29 mouse cellular contexts compared by ENCODE assay signal in the genomic region with DNA sequence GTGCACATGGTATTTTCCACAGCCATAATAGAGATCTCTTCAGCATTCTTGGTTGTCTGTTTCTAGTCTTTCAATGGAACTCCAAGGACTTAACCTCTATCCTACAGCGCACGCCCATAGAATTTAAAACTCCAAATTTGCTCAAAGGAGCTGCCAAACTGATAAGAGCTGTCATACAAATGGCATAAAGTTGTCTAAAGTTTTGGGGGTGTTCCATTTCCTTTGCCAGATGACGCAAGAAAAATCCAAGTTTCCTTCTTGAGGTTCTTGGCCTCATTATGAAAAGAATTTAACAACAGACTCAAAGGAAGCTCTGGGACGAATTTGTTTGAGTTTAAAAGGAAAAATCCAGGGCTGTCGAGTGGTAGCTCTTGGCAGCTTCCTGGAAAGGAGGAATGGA.
DNase-seq lines count a peak whose midpoint lies in the region; ATAC-seq and TF ChIP-seq lines count a peak whose summit lies in the region.
"Had no signal": no experiment of that assay in that cellular context is flagged by ENCODE, and none has a peak within 500 bp of the region (broad histone marks: within the 10 kb centered on the region; RNA-seq: fewer than 3 reads in every experiment).

No protein-coding gene starts in this region.

- H3K27me3 ChIP-seq in forebrain, embryonic 15.5 days: no peaks in the 10 kb centered on the region
- H3K27me3 ChIP-seq in forebrain, embryonic 11.5 days (ENCODE audit: control insufficient read depth, insufficient read depth, low read length): no peaks in the 10 kb centered on the region
- H3K27me3 ChIP-seq in heart, embryonic 13.5 days (replicated peaks): no peaks in the 10 kb centered on the region
- H3K27me3 ChIP-seq in kidney, postnatal 0 days (ENCODE audit: insufficient read depth, low read length): no peaks in the 10 kb centered on the region
- no peaks in the 10 kb centered on the region for H3K27me3 ChIP-seq in kidney, embryonic 16.5 days (ENCODE audit: insufficient read depth, low read length)
- H3K27me3 ChIP-seq in lung, postnatal 0 days (replicated peaks; ENCODE audit: insufficient read depth, low read length): no peaks in the 10 kb centered on the region
- H3K27me3 ChIP-seq: embryonic facial prominence, embryonic 12.5 days; forebrain, embryonic 12.5 days; hindbrain, embryonic 15.5 days; liver, embryonic 13.5 days; midbrain, embryonic 13.5 days had no signal

- H3K27ac ChIP-seq in forebrain, embryonic 15.5 days (replicated peaks): peak overlapping the region; percentile 25; the same call in 1 of the 2 replicates
- H3K27ac ChIP-seq in forebrain, embryonic 11.5 days (ENCODE audit: low read depth, low read length): no peak overlapping the region
- peak overlapping the region; percentile 22; the same call in 1 of the 2 replicates for H3K27ac ChIP-seq in heart, embryonic 13.5 days (replicated peaks)
- H3K27ac ChIP-seq in kidney, postnatal 0 days: no peak overlapping the region
- no peak overlapping the region for H3K27ac ChIP-seq in kidney, embryonic 16.5 days (ENCODE audit: low read length)
- H3K27ac ChIP-seq in lung, postnatal 0 days (ENCODE audit: low read length): no peak overlapping the region
- H3K27ac ChIP-seq: embryonic facial prominence, embryonic 12.5 days; forebrain, embryonic 12.5 days; hindbrain, embryonic 10.5 days; hindbrain, embryonic 15.5 days; limb, embryonic 12.5 days; liver, embryonic 13.5 days; macrophage; midbrain, embryonic 13.5 days; neural tube, embryonic 13.5 days had no signal

- no peak overlapping the region for H3K4me2 ChIP-seq in forebrain, embryonic 15.5 days (replicated peaks)
- H3K4me2 ChIP-seq in forebrain, embryonic 11.5 days (ENCODE audit: low read depth, low read length, severe bottlenecking): no peak overlapping the region
- H3K4me2 ChIP-seq in heart, embryonic 13.5 days: no peak overlapping the region
- H3K4me2 ChIP-seq in kidney, postnatal 0 days (ENCODE audit: low read length): no peak overlapping the region
- no peak overlapping the region for H3K4me2 ChIP-seq in kidney, embryonic 16.5 days (replicated peaks; ENCODE audit: low read depth, low read length)
- H3K4me2 ChIP-seq in lung, postnatal 0 days (replicated peaks; ENCODE audit: low read depth, low read length): no peak overlapping the region
- H3K4me2 ChIP-seq: embryonic facial prominence, embryonic 12.5 days; forebrain, embryonic 12.5 days; hindbrain, embryonic 15.5 days; limb, embryonic 12.5 days; liver, embryonic 13.5 days; midbrain, embryonic 13.5 days; neural tube, embryonic 13.5 days had no signal

- H3K9me3 ChIP-seq in forebrain, embryonic 15.5 days: no peaks in the 10 kb centered on the region
- H3K9me3 ChIP-seq in forebrain, embryonic 11.5 days (ENCODE audit: control insufficient read depth, low read length): no peaks in the 10 kb centered on the region
- no peaks in the 10 kb centered on the region for H3K9me3 ChIP-seq in heart, embryonic 13.5 days
- no peaks in the 10 kb centered on the region for H3K9me3 ChIP-seq in kidney, postnatal 0 days (replicated peaks; ENCODE audit: low read length)
- no peaks in the 10 kb centered on the region for H3K9me3 ChIP-seq in kidney, embryonic 16.5 days (ENCODE audit: low read length)
- no peaks in the 10 kb centered on the region for H3K9me3 ChIP-seq in lung, postnatal 0 days (ENCODE audit: low read length)
- H3K9me3 ChIP-seq: embryonic facial prominence, embryonic 12.5 days; forebrain, embryonic 12.5 days; hindbrain, embryonic 10.5 days; hindbrain, embryonic 15.5 days; limb, embryonic 12.5 days; liver, embryonic 13.5 days; midbrain, embryonic 13.5 days; neural tube, embryonic 13.5 days had no signal

- no peak for TF ChIP-seq EP300 in lung, postnatal 0 days (IDR thresholded peaks at IDR 0.05)

- H3K4me1 ChIP-seq in forebrain, embryonic 15.5 days: peaks cover under 1% of the 10 kb centered on the region; the same call in 1 of the 2 replicates
- H3K4me1 ChIP-seq in forebrain, embryonic 11.5 days (replicated peaks; ENCODE audit: control insufficient read depth, insufficient read depth, low read length): no peaks in the 10 kb centered on the region
- peaks cover 22% of the 10 kb centered on the region for H3K4me1 ChIP-seq in heart, embryonic 13.5 days
- no peaks in the 10 kb centered on the region for H3K4me1 ChIP-seq in kidney, postnatal 0 days (replicated peaks; ENCODE audit: insufficient read depth, low read length)
- H3K4me1 ChIP-seq in kidney, embryonic 16.5 days (ENCODE audit: insufficient read depth, low read length): no peaks in the 10 kb centered on the region
- H3K4me1 ChIP-seq in lung, postnatal 0 days (ENCODE audit: insufficient read depth, low read depth, low read length): no peaks in the 10 kb centered on the region
- H3K4me1 ChIP-seq: embryonic facial prominence, embryonic 12.5 days; forebrain, embryonic 12.5 days; hindbrain, embryonic 15.5 days; liver, embryonic 13.5 days; midbrain, embryonic 13.5 days; neural tube, embryonic 13.5 days had no signal

- no peak overlapping the region for H3K4me3 ChIP-seq in forebrain, embryonic 15.5 days
- no peak overlapping the region for H3K4me3 ChIP-seq in forebrain, embryonic 11.5 days (ENCODE audit: low read depth, low read length)
- no peak overlapping the region for H3K4me3 ChIP-seq in heart, embryonic 13.5 days
- no peak overlapping the region for H3K4me3 ChIP-seq in kidney, postnatal 0 days (replicated peaks; ENCODE audit: low read depth, low read length)
- no peak overlapping the region for H3K4me3 ChIP-seq in kidney, embryonic 16.5 days (ENCODE audit: low read length)
- H3K4me3 ChIP-seq in lung, postnatal 0 days (ENCODE audit: low read depth, low read length): no peak overlapping the region
- H3K4me3 ChIP-seq: embryonic facial prominence, embryonic 12.5 days; erythroblast, embryonic 14.5 days; forebrain, embryonic 12.5 days; hindbrain, embryonic 10.5 days; hindbrain, embryonic 15.5 days; limb, embryonic 12.5 days; liver, embryonic 13.5 days; midbrain, embryonic 13.5 days; neural tube, embryonic 13.5 days had no signal

- ATAC-seq in forebrain, embryonic 15.5 days (replicated peaks): no peak
- no peak for ATAC-seq in forebrain, embryonic 11.5 days (replicated peaks; ENCODE audit: low FRiP score)
- ATAC-seq in heart, embryonic 13.5 days (ENCODE audit: extremely low read depth, insufficient number of reproducible peaks, low FRiP score, low TSS enrichment): no peak
- ATAC-seq in kidney, postnatal 0 days (replicated peaks; ENCODE audit: low FRiP score, low read depth): no peak
- ATAC-seq in kidney, embryonic 16.5 days (ENCODE audit: low FRiP score, low TSS enrichment): no peak
- ATAC-seq in lung, postnatal 0 days: no peak
- ATAC-seq: inflammation-experienced regulatory T-cells, adult 6 months; midbrain, embryonic 13.5 days had no signal

- WGBS in forebrain, embryonic 15.5 days: 77% methylated on average over 5 of the region's 5 CpGs
- 85% methylated on average over 5 of the region's 5 CpGs for WGBS in forebrain, embryonic 11.5 days
- 66% methylated on average over 5 of the region's 5 CpGs for WGBS in heart, embryonic 13.5 days
- 74% methylated on average over 5 of the region's 5 CpGs for WGBS in kidney, postnatal 0 days
- 67% methylated on average over 5 of the region's 5 CpGs for WGBS in kidney, embryonic 16.5 days
- 37% methylated on average over 5 of the region's 5 CpGs for WGBS in lung, postnatal 0 days

- H3K36me3 ChIP-seq in forebrain, embryonic 15.5 days: no peaks in the 10 kb centered on the region
- no peaks in the 10 kb centered on the region for H3K36me3 ChIP-seq in forebrain, embryonic 11.5 days (ENCODE audit: control insufficient read depth, insufficient read depth, low read length)
- H3K36me3 ChIP-seq in heart, embryonic 13.5 days: no peaks in the 10 kb centered on the region
- no peaks in the 10 kb centered on the region for H3K36me3 ChIP-seq in kidney, postnatal 0 days (ENCODE audit: insufficient read depth, low read length)
- no peaks in the 10 kb centered on the region for H3K36me3 ChIP-seq in kidney, embryonic 16.5 days (ENCODE audit: insufficient read depth, low read length)
- H3K36me3 ChIP-seq in lung, postnatal 0 days (ENCODE audit: insufficient read depth, low read length): no peaks in the 10 kb centered on the region
- H3K36me3 ChIP-seq: embryonic facial prominence, embryonic 12.5 days; forebrain, embryonic 12.5 days; hindbrain, embryonic 10.5 days; hindbrain, embryonic 15.5 days; limb, embryonic 12.5 days; liver, embryonic 13.5 days; midbrain, embryonic 13.5 days; neural tube, embryonic 13.5 days had no signal

- TF ChIP-seq CTCF in kidney, postnatal 0 days (IDR thresholded peaks at IDR 0.05; ENCODE audit: low read depth): no peak
- no peak for TF ChIP-seq CTCF in lung, postnatal 0 days (IDR thresholded peaks at IDR 0.05)

- no peak overlapping the region for H3K9ac ChIP-seq in forebrain, embryonic 15.5 days (replicated peaks)
- no peak overlapping the region for H3K9ac ChIP-seq in forebrain, embryonic 11.5 days (ENCODE audit: low read length)
- H3K9ac ChIP-seq in heart, embryonic 13.5 days: no peak overlapping the region
- no peak overlapping the region for H3K9ac ChIP-seq in kidney, postnatal 0 days (ENCODE audit: low read depth, low read length)
- no peak overlapping the region for H3K9ac ChIP-seq in kidney, embryonic 16.5 days (replicated peaks; ENCODE audit: low read length)
- H3K9ac ChIP-seq in lung, postnatal 0 days (replicated peaks; ENCODE audit: low read depth): no peak overlapping the region
- H3K9ac ChIP-seq: embryonic facial prominence, embryonic 12.5 days; forebrain, embryonic 12.5 days; hindbrain, embryonic 15.5 days; limb, embryonic 12.5 days; liver, embryonic 13.5 days; midbrain, embryonic 13.5 days; neural tube, embryonic 13.5 days had no signal

- no peak for DNase-seq in forebrain, embryonic 11.5 days (ENCODE audit: low spot score)
- DNase-seq in heart, adult 9 months (ENCODE audit: low spot score in 2 of 2): no peak
- DNase-seq in kidney, postnatal 0 days (ENCODE audit: low spot score): peak; percentile 37
- DNase-seq in lung, postnatal 0 days (ENCODE audit: low spot score): peak; percentile 51
- no peak for DNase-seq in lung, postnatal 14 days
- DNase-seq: adrenal gland, postnatal 14 days; cerebellum, adult 11 months; cerebellum, adult 9-10 months; cerebellum, postnatal 36 days; gastrocnemius, postnatal 36 days; kidney, postnatal 14 days; liver, embryonic 13.5 days; lung, adult 18-20 months; right cerebral cortex, postnatal 4 days; thymus, adult 2 months; thymus, postnatal 36 days had no signal

Comparison
In these comparisons a context has a peak if more than half of its experiments do, and no peak if none do; other contexts are left out.
1. H3K27ac ChIP-seq: peak in forebrain, embryonic 15.5 days (single experiment) and heart, embryonic 13.5 days (single experiment); none in forebrain, embryonic 11.5 days (single experiment), kidney, postnatal 0 days (single experiment), kidney, embryonic 16.5 days (single experiment) and lung, postnatal 0 days (single experiment).
2. DNase-seq: peak in kidney, postnatal 0 days (single experiment) and lung, postnatal 0 days (single experiment); none in forebrain, embryonic 11.5 days (single experiment), heart, adult 9 months (0 of 2) and lung, postnatal 14 days (single experiment).